15 mouse cellular contexts compared by ENCODE assay signal in genomic region chr7:130298926-130299594, GRCm38 (mm10).
DNase-seq lines count a peak whose midpoint lies in the region; ATAC-seq and TF ChIP-seq lines count a peak whose summit lies in the region.
"Had no signal": no experiment of that assay in that cellular context is flagged by ENCODE, and none has a peak within 500 bp of the region (broad histone marks: within the 10 kb centered on the region; RNA-seq: fewer than 3 reads in every experiment).

No protein-coding gene starts in this region.

- peaks cover 6% of the 10 kb centered on the region; the same call in 1 of the 2 replicates for H3K4me1 ChIP-seq in lung, embryonic 14.5 days (ENCODE audit: insufficient read depth)
- peaks cover 17% of the 10 kb centered on the region for H3K4me1 ChIP-seq in embryonic facial prominence, embryonic 10.5 days
- 0 out of 2 replicates have a peak, but pooled peaks cover 2% of the 10 kb centered on the region for H3K4me1 ChIP-seq in stomach, postnatal 0 days (replicated peaks; ENCODE audit: control insufficient read depth, insufficient read depth)
- H3K4me1 ChIP-seq: midbrain, embryonic 13.5 days had no signal

- no peaks in the 10 kb centered on the region for H3K36me3 ChIP-seq in lung, embryonic 14.5 days (ENCODE audit: insufficient read depth)
- H3K36me3 ChIP-seq in embryonic facial prominence, embryonic 10.5 days (replicated peaks): no peaks in the 10 kb centered on the region
- H3K36me3 ChIP-seq in stomach, postnatal 0 days (ENCODE audit: control insufficient read depth, insufficient read depth, low read length): no peaks in the 10 kb centered on the region
- H3K36me3 ChIP-seq: midbrain, embryonic 13.5 days had no signal

- H3K27ac ChIP-seq in lung, embryonic 14.5 days (ENCODE audit: low read depth): no peak overlapping the region
- H3K27ac ChIP-seq in embryonic facial prominence, embryonic 10.5 days (replicated peaks): peak overlapping the region; percentile 63
- H3K27ac ChIP-seq in stomach, postnatal 0 days (replicated peaks): 0 out of 2 replicates have a peak overlapping the region, but pooled peaks have one; percentile 13
- H3K27ac ChIP-seq: midbrain, embryonic 13.5 days had no signal

- no peak overlapping the region for H3K4me3 ChIP-seq in lung, embryonic 14.5 days (ENCODE audit: low read depth, low read length)
- no peak overlapping the region for H3K4me3 ChIP-seq in embryonic facial prominence, embryonic 10.5 days
- no peak overlapping the region for H3K4me3 ChIP-seq in stomach, postnatal 0 days (ENCODE audit: low read depth, low read length)
- H3K4me3 ChIP-seq: midbrain, embryonic 13.5 days had no signal

- ATAC-seq in lung, embryonic 14.5 days (ENCODE audit: insufficient read depth): peak; percentile 82
- peak; percentile 24; the same call in 1 of the 2 replicates for ATAC-seq in stomach, postnatal 0 days (ENCODE audit: low FRiP score, low TSS enrichment)
- ATAC-seq: forebrain, embryonic 14.5 days; intestine, postnatal 0 days; midbrain, embryonic 13.5 days had no signal

- TF ChIP-seq CTCF in lung, embryonic 14.5 days (IDR thresholded peaks at IDR 0.05; ENCODE audit: low read depth): no peak
- TF ChIP-seq CTCF in stomach, postnatal 0 days (IDR thresholded peaks at IDR 0.05; ENCODE audit: low read depth): no peak

- DNase-seq in lung, embryonic 14.5 days: peak; percentile 57
- no peak for DNase-seq in lung, postnatal 25 days (ENCODE audit: low spot score)
- peak; percentile 60 for DNase-seq in embryonic facial prominence, embryonic 10.5 days (ENCODE audit: low spot score)
- DNase-seq in fibroblast of lung, adult 2 months (ENCODE audit: low read depth): peak; percentile 44
- no peak for DNase-seq in stomach, postnatal 0 days (ENCODE audit: low spot score)
- DNase-seq in adrenal gland, adult (ENCODE audit: inconsistent age in 2 of 2, low spot score in 1 of 2): no peak
- no peak for DNase-seq in adrenal gland, postnatal 4 days (ENCODE audit: low spot score in 2 of 2)
- DNase-seq: gastrocnemius, postnatal 10 days; lung, postnatal 36 days; right cerebral cortex, postnatal 14 days; thymus, adult 2 months had no signal

- no peak overlapping the region for H3K9ac ChIP-seq in lung, embryonic 14.5 days
- no peak overlapping the region for H3K9ac ChIP-seq in stomach, postnatal 0 days (ENCODE audit: low read length)
- H3K9ac ChIP-seq: midbrain, embryonic 13.5 days had no signal

- H3K9me3 ChIP-seq in lung, embryonic 14.5 days (ENCODE audit: low read depth, low read length): no peaks in the 10 kb centered on the region
- no peaks in the 10 kb centered on the region for H3K9me3 ChIP-seq in embryonic facial prominence, embryonic 10.5 days
- no peaks in the 10 kb centered on the region for H3K9me3 ChIP-seq in stomach, postnatal 0 days (ENCODE audit: control insufficient read depth, low read length)
- H3K9me3 ChIP-seq: midbrain, embryonic 13.5 days had no signal

- no peak overlapping the region for H3K4me2 ChIP-seq in lung, embryonic 14.5 days
- no peak overlapping the region for H3K4me2 ChIP-seq in stomach, postnatal 0 days (replicated peaks; ENCODE audit: low read depth)
- H3K4me2 ChIP-seq: liver, embryonic 11.5 days; midbrain, embryonic 13.5 days had no signal

- WGBS in lung, embryonic 14.5 days: 40% methylated on average over 3 of the region's 3 CpGs
- WGBS in embryonic facial prominence, embryonic 10.5 days: 60% methylated on average over 3 of the region's 3 CpGs
- WGBS in stomach, postnatal 0 days: 53% methylated on average over 3 of the region's 3 CpGs

- no peaks in the 10 kb centered on the region for H3K27me3 ChIP-seq in lung, embryonic 14.5 days (ENCODE audit: insufficient read depth, low read length)
- no peaks in the 10 kb centered on the region for H3K27me3 ChIP-seq in embryonic facial prominence, embryonic 10.5 days (replicated peaks; ENCODE audit: low read depth, poor library complexity, severe bottlenecking)
- H3K27me3 ChIP-seq in stomach, postnatal 0 days (ENCODE audit: control insufficient read depth, insufficient read depth, low read length): no peaks in the 10 kb centered on the region

- TF ChIP-seq EP300 in stomach, postnatal 0 days (optimal IDR thresholded peaks at IDR 0.05): no peak

Comparison
In these comparisons a context has a peak if more than half of its experiments do, and no peak if none do; other contexts are left out.
1. DNase-seq: peak in lung, embryonic 14.5 days (single experiment), embryonic facial prominence, embryonic 10.5 days (single experiment) and fibroblast of lung, adult 2 months (single experiment); none in lung, postnatal 25 days (single experiment), stomach, postnatal 0 days (single experiment), adrenal gland, adult (0 of 2) and adrenal gland, postnatal 4 days (0 of 2).